In the genomic region with DNA sequence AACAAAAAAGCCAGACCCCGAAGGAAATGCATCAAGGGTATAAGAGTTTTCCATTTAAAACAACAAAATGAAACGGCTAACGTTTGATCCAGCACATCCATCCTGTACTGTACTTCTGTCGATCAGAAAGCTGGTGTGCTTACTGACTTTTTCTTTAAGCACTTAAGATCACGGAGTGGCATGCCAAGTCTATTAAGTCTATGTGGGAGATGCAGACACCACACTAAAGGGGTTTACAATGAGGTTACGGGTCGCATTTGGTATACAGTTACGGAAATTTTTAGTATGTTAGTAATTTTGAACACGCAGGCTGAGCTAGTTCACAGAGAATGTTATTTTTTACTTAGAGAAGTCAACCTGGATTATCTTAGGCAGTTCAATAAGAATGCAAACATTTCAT, we compare ENCODE assay signal across 8 mouse cellular contexts. TPM values are rescaled to one million over a fixed set of nuclear protein-coding genes. Genes with fewer than 3 reads are reported as not detected.
DNase-seq lines count a peak whose midpoint lies in the region; ATAC-seq lines count a peak whose summit lies in the region.

No protein-coding gene starts in this region.

- peak overlapping the region; percentile 80; the same call in 1 of the 2 replicates for H3K27ac ChIP-seq in lung, embryonic 15.5 days
- H3K27ac ChIP-seq in embryonic facial prominence, embryonic 10.5 days (replicated peaks): peak overlapping the region; percentile 94
- H3K27ac ChIP-seq in intestine, embryonic 15.5 days: no peak overlapping the region
- H3K27ac ChIP-seq in neural tube, embryonic 15.5 days (replicated peaks): peak overlapping the region; percentile 96; the same call in 1 of the 2 replicates

- DNase-seq in lung, adult 18-20 months: no peak
- no peak for DNase-seq in embryonic facial prominence, embryonic 10.5 days (ENCODE audit: low spot score)
- DNase-seq in adrenal gland, adult (ENCODE audit: inconsistent age in 2 of 2, low spot score in 1 of 2): no peak
- DNase-seq in adrenal gland, postnatal 10 days: no peak
- no peak for DNase-seq in gastrocnemius, adult 18-20 months (ENCODE audit: low spot score)

- no peaks in the 10 kb centered on the region for H3K9me3 ChIP-seq in lung, embryonic 15.5 days
- H3K9me3 ChIP-seq in embryonic facial prominence, embryonic 10.5 days: no peaks in the 10 kb centered on the region
- no peaks in the 10 kb centered on the region for H3K9me3 ChIP-seq in intestine, embryonic 15.5 days
- no peaks in the 10 kb centered on the region for H3K9me3 ChIP-seq in neural tube, embryonic 15.5 days (replicated peaks)

- H3K4me3 ChIP-seq in lung, embryonic 15.5 days: peak overlapping the region; percentile 82
- peak overlapping the region; percentile 68 for H3K4me3 ChIP-seq in embryonic facial prominence, embryonic 10.5 days
- H3K4me3 ChIP-seq in intestine, embryonic 15.5 days (replicated peaks): peak overlapping the region; percentile 91
- peak overlapping the region; percentile 71 for H3K4me3 ChIP-seq in neural tube, embryonic 15.5 days (replicated peaks)

- H3K4me2 ChIP-seq in lung, embryonic 15.5 days: peak overlapping the region; percentile 73
- H3K4me2 ChIP-seq in intestine, embryonic 15.5 days (replicated peaks): peak overlapping the region; percentile 79
- peak overlapping the region; percentile 84 for H3K4me2 ChIP-seq in neural tube, embryonic 15.5 days

- 25% methylated on average over 9 of the region's 9 CpGs for WGBS in lung, embryonic 15.5 days
- 58% methylated on average over 9 of the region's 9 CpGs for WGBS in embryonic facial prominence, embryonic 10.5 days
- 35% methylated on average over 9 of the region's 9 CpGs for WGBS in intestine, embryonic 15.5 days
- WGBS in neural tube, embryonic 15.5 days: 31% methylated on average over 9 of the region's 9 CpGs

- no peaks in the 10 kb centered on the region for H3K27me3 ChIP-seq in lung, embryonic 15.5 days
- H3K27me3 ChIP-seq in embryonic facial prominence, embryonic 10.5 days (replicated peaks; ENCODE audit: low read depth, poor library complexity, severe bottlenecking): no peaks in the 10 kb centered on the region
- no peaks in the 10 kb centered on the region for H3K27me3 ChIP-seq in intestine, embryonic 15.5 days (replicated peaks)
- H3K27me3 ChIP-seq in neural tube, embryonic 15.5 days (replicated peaks): no peaks in the 10 kb centered on the region

- H3K36me3 ChIP-seq in lung, embryonic 15.5 days: peaks cover 3% of the 10 kb centered on the region; the same call in 1 of the 2 replicates
- peaks cover 17% of the 10 kb centered on the region for H3K36me3 ChIP-seq in embryonic facial prominence, embryonic 10.5 days (replicated peaks)
- 0 out of 2 replicates have a peak, but pooled peaks cover 3% of the 10 kb centered on the region for H3K36me3 ChIP-seq in intestine, embryonic 15.5 days
- H3K36me3 ChIP-seq in neural tube, embryonic 15.5 days: peaks cover 5% of the 10 kb centered on the region; the same call in 1 of the 2 replicates

- no peak for ATAC-seq in lung, embryonic 15.5 days (ENCODE audit: borderline replicate concordance, extremely low read depth, low FRiP score, low TSS enrichment)
- ATAC-seq in intestine, embryonic 15.5 days: no peak
- ATAC-seq in neural tube, embryonic 15.5 days (ENCODE audit: low FRiP score): no peak

- H3K4me1 ChIP-seq in lung, embryonic 15.5 days: peaks cover 13% of the 10 kb centered on the region
- peaks cover 15% of the 10 kb centered on the region for H3K4me1 ChIP-seq in embryonic facial prominence, embryonic 10.5 days
- H3K4me1 ChIP-seq in intestine, embryonic 15.5 days (replicated peaks): peaks cover 9% of the 10 kb centered on the region
- H3K4me1 ChIP-seq in neural tube, embryonic 15.5 days: peaks cover 19% of the 10 kb centered on the region

- H3K9ac ChIP-seq in lung, embryonic 15.5 days: peak overlapping the region; percentile 67
- H3K9ac ChIP-seq in intestine, embryonic 15.5 days: peak overlapping the region; percentile 78
- H3K9ac ChIP-seq in neural tube, embryonic 15.5 days (replicated peaks): peak overlapping the region; percentile 81; the same call in 1 of the 2 replicates

RNA-seq across cellular contexts. Expression of gene Dcaf17, which starts 0.4 kb away (rescaled TPM):
- 35.8 and 38.2 TPM in 2 replicates for polyA plus RNA-seq in lung, embryonic 15.5 days (2015; fragmentation: Nextera tagmentation; extraction: Ambion mirVana)
- 36.3 and 42.4 TPM in 2 replicates for polyA plus RNA-seq in embryonic facial prominence, embryonic 10.5 days (2016; fragmentation: Nextera tagmentation; extraction: Ambion mirVana)
- polyA plus RNA-seq in intestine, embryonic 15.5 days (2015; fragmentation: Nextera tagmentation; extraction: Ambion mirVana): 38.3 and 43.0 TPM in 2 replicates
- 31.0 and 33.3 TPM in 2 replicates for polyA plus RNA-seq in neural tube, embryonic 15.5 days (2015; fragmentation: Nextera tagmentation; extraction: Ambion mirVana)
- total RNA-seq in adrenal gland, postnatal 10 days (2021): 10 to 100 TPM; 11.3 to 16.6 TPM
- 1 to 10 TPM; 4.2 to 5.1 TPM for total RNA-seq in gastrocnemius, adult 18-20 months (2021)

RNA-seq across cellular contexts. Expression of gene Mettl8, which starts 0.7 kb away (rescaled TPM):
- polyA plus RNA-seq in lung, embryonic 15.5 days (2015; fragmentation: Nextera tagmentation; extraction: Ambion mirVana): 14.9 and 16.5 TPM in 2 replicates
- polyA plus RNA-seq in embryonic facial prominence, embryonic 10.5 days (2016; fragmentation: Nextera tagmentation; extraction: Ambion mirVana): 20.4 and 24.9 TPM in 2 replicates
- polyA plus RNA-seq in intestine, embryonic 15.5 days (2015; fragmentation: Nextera tagmentation; extraction: Ambion mirVana): 12.5 and 15.1 TPM in 2 replicates
- 12.9 and 16.0 TPM in 2 replicates for polyA plus RNA-seq in neural tube, embryonic 15.5 days (2015; fragmentation: Nextera tagmentation; extraction: Ambion mirVana)
- total RNA-seq in adrenal gland, postnatal 10 days (2021): 10 to 100 TPM; 10.8 to 16.4 TPM
- 1 to 10 TPM; 4.3 to 5.4 TPM for total RNA-seq in gastrocnemius, adult 18-20 months (2021)
